Mouse (Mus musculus): ENCODE measurements at regions not wholly inside any gene's neighbourhood (a gene's known extent, or its start where the extent isn't known, plus 50 kb on each side); places are given as distances from the start of the nearest gene placed in this dataset.

DNA sequence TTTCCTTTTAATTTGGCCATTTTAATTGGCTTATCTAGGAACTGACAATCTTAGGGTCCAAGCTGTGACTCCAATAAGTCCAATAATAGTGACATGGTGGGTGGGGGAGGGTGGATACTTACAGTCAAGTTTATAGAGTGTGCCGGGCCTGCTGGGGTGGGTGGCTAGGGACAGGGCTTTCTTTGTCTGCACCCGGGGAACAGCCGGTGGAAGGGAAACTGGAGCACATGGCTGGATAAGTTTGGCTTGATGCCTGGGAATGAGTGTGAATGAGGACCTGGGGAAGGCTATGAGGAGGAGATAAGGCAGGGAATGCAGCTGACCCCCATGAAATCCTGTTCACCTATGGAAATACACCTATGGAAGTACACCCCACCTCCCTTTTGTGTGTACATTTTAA lies 81.7 kb upstream of the Cers4 start:
- peak; percentile 65 to 66 for DNase-seq (ENCODE audit: low spot score in 2 of 2)

DNA sequence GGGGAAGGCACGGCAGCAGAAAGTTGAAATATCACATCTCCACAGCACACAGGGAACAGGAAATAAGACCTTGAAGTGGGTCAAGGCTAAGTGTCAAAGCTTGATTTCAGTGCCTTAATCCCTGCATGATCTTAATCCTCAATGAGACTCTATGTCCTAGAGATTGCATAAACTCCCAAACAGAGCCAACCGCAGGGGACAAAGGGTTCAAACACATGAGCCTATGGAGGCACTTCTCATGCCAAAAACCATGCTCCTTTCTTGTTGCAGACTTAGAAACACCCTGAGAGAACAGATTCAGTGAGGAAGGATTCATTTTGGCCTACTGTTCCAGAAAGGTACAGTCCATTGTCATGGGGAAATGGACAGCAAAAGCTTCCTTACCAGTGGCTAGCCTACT lies 81.0 kb upstream of the Cers4 start:
- DNase-seq (ENCODE audit: low spot score in 2 of 2), result no peak

DNA sequence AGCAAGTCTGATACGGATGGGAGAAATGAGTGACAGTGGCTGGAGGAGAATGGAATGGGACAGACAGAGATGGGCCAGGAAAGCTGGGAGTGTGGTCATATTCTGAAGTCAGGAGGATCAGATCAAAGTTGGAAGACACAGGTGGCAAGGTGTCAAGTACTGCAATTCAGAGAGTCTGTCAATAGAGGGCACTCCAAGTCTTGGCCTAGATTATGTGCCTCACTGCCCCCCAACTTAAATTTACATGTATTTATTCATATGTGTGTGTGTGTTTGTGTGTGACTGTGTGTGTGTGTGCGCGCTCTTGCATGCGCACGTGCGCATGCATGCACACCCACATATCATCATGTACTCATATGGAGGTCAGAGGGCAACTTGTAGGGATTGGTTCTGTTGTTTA lies 79.6 kb upstream of the Cers4 start:
- peak; percentile 40 to 41 for DNase-seq (ENCODE audit: low spot score in 2 of 2)

DNA sequence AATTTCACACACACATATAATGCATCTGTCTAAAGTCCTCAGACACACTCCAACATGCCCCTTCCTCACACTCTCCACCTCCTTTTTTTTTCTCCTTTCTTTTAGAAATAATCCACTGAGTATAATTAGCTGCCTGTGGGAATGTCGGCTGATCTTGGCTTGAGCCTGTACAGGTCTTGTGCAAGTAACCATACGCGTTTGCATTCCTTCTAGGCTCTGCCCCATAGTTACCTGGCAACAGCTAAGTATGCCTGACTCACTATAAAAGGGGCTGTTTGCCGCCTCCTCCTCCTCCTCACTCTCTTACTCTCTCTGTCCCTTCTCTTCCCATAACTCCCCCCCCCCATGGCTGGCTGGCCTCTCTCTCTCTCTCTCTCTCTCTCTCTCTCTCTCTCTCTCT lies 79.1 kb upstream of the Cers4 start:
- peak; percentile 34 to 72 for DNase-seq (ENCODE audit: low spot score in 2 of 2)

DNA sequence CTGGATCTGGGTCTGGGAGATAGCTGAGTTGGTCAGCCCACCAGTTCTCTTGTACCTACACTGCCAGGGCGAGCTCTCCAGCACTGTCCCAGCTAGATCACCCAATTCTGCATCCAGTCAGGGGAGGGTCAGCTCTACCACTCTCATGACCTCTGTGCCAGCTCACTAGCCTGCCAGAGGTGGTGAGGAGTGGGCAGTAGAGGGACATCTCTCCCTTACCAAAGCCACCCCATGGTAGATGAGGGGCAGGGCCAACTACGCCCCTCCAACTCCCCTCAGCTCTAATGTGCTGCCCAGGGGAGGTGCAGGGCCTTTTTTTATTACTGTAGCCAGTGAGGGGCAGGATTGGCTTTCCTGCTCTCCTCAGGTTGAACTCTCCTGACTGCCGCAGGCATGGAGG lies 75.7 kb upstream of the Cers4 start:
- DNase-seq (ENCODE audit: low spot score in 2 of 2), result no peak

DNA sequence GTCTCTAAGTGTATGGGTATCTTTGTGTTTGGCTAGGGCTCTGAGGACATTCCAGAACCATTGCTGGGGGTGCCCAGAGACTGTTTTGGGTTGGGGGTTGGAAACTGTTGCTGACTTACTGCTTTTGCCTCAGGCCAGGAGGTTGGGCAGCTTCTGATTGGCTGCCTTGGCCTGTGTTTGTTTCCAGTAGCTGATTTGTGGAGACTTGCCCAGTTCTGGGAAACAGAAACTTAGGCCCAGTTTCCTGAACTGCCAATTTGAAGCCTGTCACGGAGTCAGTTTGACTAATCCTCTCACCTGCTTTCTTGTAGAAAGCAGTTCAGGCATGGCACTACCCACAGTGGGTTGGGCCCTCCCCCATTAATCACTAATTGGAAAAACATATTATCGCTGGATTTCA lies 59.7 kb upstream of the Cers4 start:
- DNase-seq (ENCODE audit: low spot score in 2 of 2), result no peak

DNA sequence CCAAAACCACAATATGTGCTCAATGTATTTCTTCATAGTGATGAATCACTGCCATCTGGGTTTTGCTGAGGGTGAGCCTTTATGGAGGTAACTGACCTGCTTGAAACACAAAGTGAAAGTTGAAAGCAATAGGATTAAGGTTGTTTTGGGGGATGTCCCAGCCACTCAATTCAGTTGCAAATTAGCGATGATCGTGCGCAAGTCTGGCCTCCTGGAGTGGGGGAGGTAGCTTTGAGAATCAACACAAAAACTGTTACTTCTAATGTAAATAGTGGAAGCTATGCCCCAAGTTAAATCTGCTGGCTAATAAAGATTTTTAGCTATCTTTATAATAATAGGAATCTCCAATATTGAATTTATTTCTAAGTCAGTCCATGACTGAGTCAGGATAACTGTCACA lies 56.3 kb upstream of the Cers4 start:
- no peak for DNase-seq (ENCODE audit: low spot score in 2 of 2)

Data from right cerebral cortex, postnatal 10 days (tissue).